Comparison of ENCODE assay signal across 12 mouse cellular contexts in genomic region chr7:3198884-3199283, GRCm38 (mm10). TPM values are rescaled to one million over a fixed set of nuclear protein-coding genes. Genes with fewer than 3 reads are reported as not detected.
A peak's percentile ranks its signal among the peaks of the same experiment; 100 is the strongest.
DNase-seq lines count a peak whose midpoint lies in the region; ATAC-seq and TF ChIP-seq lines count a peak whose summit lies in the region.
"Had no signal": no experiment of that assay in that cellular context is flagged by ENCODE, and none has a peak within 500 bp of the region (broad histone marks: within the 10 kb centered on the region; RNA-seq: fewer than 3 reads in every experiment).

No protein-coding gene starts in this region.

- DNase-seq in CD4-positive, CD25-positive, alpha-beta regulatory T cell, adult 2 months (ENCODE audit: low read depth, low spot score), result peak; percentile 7
- DNase-seq in lung, postnatal 36 days, result peak; percentile 6
- DNase-seq in lung, postnatal 10 days, result no peak
- no peak for DNase-seq in stomach, postnatal 0 days (ENCODE audit: low spot score)
- no peak for DNase-seq in frontal cortex, postnatal 25 days (ENCODE audit: low spot score in 2 of 2)
- DNase-seq in cerebellum, adult 9-11 months, result no peak
- DNase-seq: cerebellum, postnatal 36 days; liver, embryonic 13.5 days had no signal

- no peak for TF ChIP-seq EP300 in stomach, postnatal 0 days (optimal IDR thresholded peaks at IDR 0.05)

- H3K4me1 ChIP-seq in embryonic fibroblast, embryonic 13.5 days (ENCODE audit: control insufficient read depth, insufficient read depth, low read length), result no peaks in the 10 kb centered on the region
- no peaks in the 10 kb centered on the region for H3K4me1 ChIP-seq in stomach, postnatal 0 days (replicated peaks; ENCODE audit: control insufficient read depth, insufficient read depth)

- no peak for ATAC-seq in CD4-positive, CD25-positive, alpha-beta regulatory T cell, adult 4 months
- ATAC-seq in stomach, postnatal 0 days (ENCODE audit: low FRiP score, low TSS enrichment), result no peak

- no peak for TF ChIP-seq POLR2A in embryonic fibroblast, embryonic 13.5 days (IDR thresholded peaks at IDR 0.05; ENCODE audit: low read depth, low read length)

- H3K9me3 ChIP-seq in stomach, postnatal 0 days (ENCODE audit: control insufficient read depth, low read length), result no peaks in the 10 kb centered on the region
- H3K9me3 ChIP-seq: liver, embryonic 13.5 days had no signal

- no peaks in the 10 kb centered on the region for H3K36me3 ChIP-seq in stomach, postnatal 0 days (ENCODE audit: control insufficient read depth, insufficient read depth, low read length)
- H3K36me3 ChIP-seq: liver, embryonic 13.5 days had no signal

- no peak overlapping the region for H3K27ac ChIP-seq in embryonic fibroblast, embryonic 13.5 days (ENCODE audit: insufficient read depth, low read length)
- H3K27ac ChIP-seq in stomach, postnatal 0 days (replicated peaks), result no peak overlapping the region
- H3K27ac ChIP-seq: liver, embryonic 13.5 days had no signal

- TF ChIP-seq CTCF in embryonic fibroblast, embryonic 13.5 days (IDR thresholded peaks at IDR 0.05; ENCODE audit: borderline replicate concordance, insufficient read depth, low read length), result peak; percentile 52; the same call in 1 of the 2 replicates
- peak; percentile 51 for TF ChIP-seq CTCF in stomach, postnatal 0 days (IDR thresholded peaks at IDR 0.05; ENCODE audit: low read depth)

- no peaks in the 10 kb centered on the region for H3K27me3 ChIP-seq in stomach, postnatal 0 days (ENCODE audit: control insufficient read depth, insufficient read depth, low read length)
- H3K27me3 ChIP-seq: liver, embryonic 13.5 days had no signal

- H3K9ac ChIP-seq in stomach, postnatal 0 days (ENCODE audit: low read length), result no peak overlapping the region
- H3K9ac ChIP-seq: liver, embryonic 13.5 days had no signal

- H3K4me3 ChIP-seq in embryonic fibroblast, embryonic 13.5 days (ENCODE audit: insufficient read depth, low read length), result no peak overlapping the region
- no peak overlapping the region for H3K4me3 ChIP-seq in stomach, postnatal 0 days (ENCODE audit: low read depth, low read length)
- H3K4me3 ChIP-seq: liver, embryonic 13.5 days had no signal

- no peak overlapping the region for H3K4me2 ChIP-seq in stomach, postnatal 0 days (replicated peaks; ENCODE audit: low read depth)
- H3K4me2 ChIP-seq: liver, embryonic 13.5 days had no signal

- 45% methylated on average over 11 of the region's 11 CpGs for WGBS in stomach, postnatal 0 days

RNA-seq across cellular contexts. Expression of gene AU018091, which starts 29.9 kb away (rescaled TPM):
- not detected for polyA plus RNA-seq in CD4-positive, CD25-positive, alpha-beta regulatory T cell, adult 4 months (2017; shearing (Covaris generic))
- not detected in 2 replicates for polyA plus RNA-seq in embryonic fibroblast, embryonic 13.5 days (2011; ENCODE audit: insufficient read length, low read depth, missing spikeins)
- 0.18 and 0.23 TPM in 2 replicates for polyA plus RNA-seq in stomach, postnatal 0 days (2015; fragmentation: Nextera tagmentation; extraction: Ambion mirVana)
- polyA plus RNA-seq: large intestine, adult 2 months; liver, embryonic 13.5 days had no signal

RNA-seq across cellular contexts. Expression of gene Nlrp12, which starts 50.7 kb away (rescaled TPM):
- not detected for polyA plus RNA-seq in CD4-positive, CD25-positive, alpha-beta regulatory T cell, adult 4 months (2017; shearing (Covaris generic))
- polyA plus RNA-seq in embryonic fibroblast, embryonic 13.5 days (2011; ENCODE audit: insufficient read length, low read depth, missing spikeins), result not detected in 2 replicates
- polyA plus RNA-seq in stomach, postnatal 0 days (2015; fragmentation: Nextera tagmentation; extraction: Ambion mirVana), result 0.01 TPM in 1 of 2 replicates, not detected in the other
- polyA plus RNA-seq: large intestine, adult 2 months; urinary bladder, adult 2 months had no signal

Comparison
In these comparisons a context has a peak if more than half of its experiments do, and no peak if none do; other contexts are left out.
1. DNase-seq: peak in CD4-positive, CD25-positive, alpha-beta regulatory T cell, adult 2 months (single experiment) and lung, postnatal 36 days (single experiment); none in lung, postnatal 10 days (single experiment), stomach, postnatal 0 days (single experiment), frontal cortex, postnatal 25 days (0 of 2) and cerebellum, adult 9-11 months (single experiment).